Mouse (Mus musculus) kidney, embryonic 16.5 days (tissue): Measurements from ENCODE around the gene Rhbdl1. TPM values are rescaled to one million over a fixed set of nuclear protein-coding genes. Genes with fewer than 3 reads are reported as not detected.

ENCODE experiments used
- ATAC-seq: fragments of 200-750 bp; cut with Nextera tagmentation; 2 replicates; pipeline ENCODE4 v1.8.0; 2017; ENCODE audit warnings: moderate TSS enrichment; ENCODE audit not compliant: low FRiP score, low TSS enrichment
- H3K27ac ChIP-seq: fragments of 300-500 bp; sonication (generic); 2 replicates; pipeline ENCODE4 v1.5.1; 2014; ENCODE audit warnings: low read length
- H3K27me3 ChIP-seq: fragments of 300-500 bp; sonication (generic); 2 replicates; pipeline ENCODE4 v1.6.1; 2014; ENCODE audit warnings: low read length, control low read depth, mixed read lengths; ENCODE audit not compliant: insufficient read depth
- H3K36me3 ChIP-seq: fragments of 300-500 bp; sonication (generic); 2 replicates; pipeline ENCODE4 v1.6.1; 2014; ENCODE audit warnings: low read length, control low read depth, mixed read lengths; ENCODE audit not compliant: insufficient read depth
- H3K4me1 ChIP-seq: fragments of 300-500 bp; sonication (generic); 2 replicates; pipeline ENCODE4 v1.6.1; 2014; ENCODE audit warnings: low read length, control low read depth, mixed read lengths; ENCODE audit not compliant: insufficient read depth
- H3K4me2 ChIP-seq: fragments of 300-500 bp; sonication (generic); replicated peaks from 2 replicates; pipeline ENCODE4 v1.6.1; 2014; ENCODE audit warnings: low read depth, low read length
- H3K4me3 ChIP-seq: fragments of 300-500 bp; sonication (generic); 2 replicates; pipeline ENCODE4 v1.5.1; 2014; ENCODE audit warnings: mild to moderate bottlenecking, low read length
- H3K9ac ChIP-seq: fragments of 300-500 bp; sonication (generic); replicated peaks from 2 replicates; pipeline ENCODE4 v1.6.1; 2014; ENCODE audit warnings: low read length
- H3K9me3 ChIP-seq: fragments of 300-500 bp; sonication (generic); 2 replicates; pipeline ENCODE4 v1.6.1; 2016; ENCODE audit warnings: low read length, control low read depth
- WGBS: fragments of 180-500 bp; shearing (Covaris S2); extraction: QIAGEN DNeasy Blood & Tissue Kit; methylation state at CpG from one replicate; pipeline ENCODE4 v1.1.7; 2014; 5-methylcytosine and 5-hydroxymethylcytosine counted together
- polyA plus RNA-seq: library from polyadenylated mRNA; unstranded; fragments of >200 nt; fragmentation: Nextera tagmentation; extraction: Ambion mirVana; gene quantifications from 2 replicates; pipeline ENCODE4 v1.2.1, GENCODE M21; 2015

Gene Rhbdl1
- polyA plus RNA-seq, 1 experiment from 2014 or later: 4.0 TPM

DNA sequence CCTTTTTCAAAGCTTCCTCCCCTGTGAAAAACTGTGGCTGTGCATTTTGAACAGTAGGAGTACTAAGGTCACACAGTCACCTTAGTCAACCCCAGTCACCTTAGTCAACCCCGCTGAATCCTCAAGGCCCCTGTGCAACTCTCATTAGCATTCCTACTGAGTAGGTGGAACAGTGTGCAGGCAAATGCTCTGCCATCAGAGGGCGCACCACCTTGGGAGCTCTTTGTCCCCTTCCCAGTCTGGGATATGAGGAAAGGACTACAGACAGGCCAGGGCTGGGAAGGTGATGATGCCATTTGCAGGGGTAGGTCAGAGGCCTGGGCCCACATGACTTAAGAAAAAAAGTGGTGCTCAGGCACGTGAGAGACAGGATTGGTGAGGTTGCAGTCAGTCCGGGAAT, 42.2 kb upstream of the Rhbdl1 start:
- H3K4me3 ChIP-seq: no peak overlapping the region
- no peak for ATAC-seq
- 61% methylated on average over 4 of the region's 4 CpGs for WGBS
- H3K27me3 ChIP-seq: no peaks in the 10 kb centered on the region
- H3K27ac ChIP-seq: no peak overlapping the region
- H3K4me1 ChIP-seq: peaks cover 40% of the 10 kb centered on the region
- no peak overlapping the region for H3K9ac ChIP-seq
- H3K9me3 ChIP-seq: no peaks in the 10 kb centered on the region
- peaks cover 31% of the 10 kb centered on the region for H3K36me3 ChIP-seq
- no peak overlapping the region for H3K4me2 ChIP-seq

- H3K27me3 ChIP-seq: no peaks in the 10 kb centered on the region
- peaks cover 27% of the 10 kb centered on the region for H3K36me3 ChIP-seq
- peaks cover 46% of the 10 kb centered on the region for H3K4me1 ChIP-seq
- no peaks in the 10 kb centered on the region for H3K9me3 ChIP-seq
- no peak overlapping the region for H3K4me3 ChIP-seq
- no peak for ATAC-seq
- WGBS: 90% methylated on average over 19 of the region's 19 CpGs
- H3K27ac ChIP-seq: no peak overlapping the region
- no peak overlapping the region for H3K4me2 ChIP-seq
- H3K9ac ChIP-seq: no peak overlapping the region
Observed at GRCm38 (mm10) chr17:25878611-25879180, 41.6 kb upstream of the Rhbdl1 start.

- Histone ChIP-seq H3K27me3 (no peaks in the 10 kb centered on the region), H3K4me2 (no peak overlapping the region), H3K4me1 (peaks cover 46% of the 10 kb centered on the region), H3K4me3 (no peak overlapping the region), H3K9ac (no peak overlapping the region), H3K27ac (no peak overlapping the region), H3K9me3 (no peaks in the 10 kb centered on the region), H3K36me3 (peaks cover 19% of the 10 kb centered on the region)
- 90% methylated on average over 32 of the region's 32 CpGs for WGBS
- ATAC-seq: no peak
Observed at GRCm38 (mm10) chr17:25877741-25878610, 40.9 kb upstream of the Rhbdl1 start.

DNA sequence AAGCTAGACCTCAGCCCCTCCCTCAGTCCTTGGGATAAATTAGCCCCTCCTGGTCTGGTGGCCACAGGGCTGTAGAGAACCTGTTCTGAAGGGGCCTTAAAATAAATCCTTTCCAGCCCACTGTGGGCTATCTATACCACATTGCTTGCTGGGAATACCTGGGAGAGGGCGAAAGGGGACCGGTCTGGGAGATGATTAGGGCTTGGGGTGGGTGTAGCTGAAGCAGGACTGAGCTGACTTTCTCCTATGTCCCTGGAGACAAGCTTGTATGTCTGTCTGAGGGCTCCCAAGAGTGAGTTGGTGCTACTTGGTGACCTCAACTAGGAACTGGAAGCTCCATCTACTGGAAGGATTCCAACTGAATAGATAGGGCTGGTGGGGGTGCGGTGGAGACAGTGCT, 39.9 kb upstream of the Rhbdl1 start:
- Histone ChIP-seq H3K4me3 (no peak overlapping the region), H3K36me3 (peaks cover 13% of the 10 kb centered on the region), H3K4me2 (no peak overlapping the region), H3K4me1 (peaks cover 46% of the 10 kb centered on the region), H3K27me3 (no peaks in the 10 kb centered on the region), H3K27ac (no peak overlapping the region), H3K9me3 (no peaks in the 10 kb centered on the region), H3K9ac (no peak overlapping the region)
- ATAC-seq: no peak
- WGBS: 87% methylated on average over 3 of the region's 3 CpGs

- Histone ChIP-seq H3K36me3 (peaks cover 13% of the 10 kb centered on the region), H3K27ac (no peak overlapping the region), H3K9ac (peak overlapping the region; percentile 79), H3K4me1 (peaks cover 42% of the 10 kb centered on the region), H3K4me2 (peak overlapping the region; percentile 78), H3K27me3 (no peaks in the 10 kb centered on the region), H3K9me3 (no peaks in the 10 kb centered on the region), H3K4me3 (peak overlapping the region; percentile 75)
- no peak for ATAC-seq
- WGBS: 54% methylated on average over 10 of the region's 10 CpGs
Observed at GRCm38 (mm10) chr17:25876347-25876915, 39.3 kb upstream of the Rhbdl1 start.

DNA sequence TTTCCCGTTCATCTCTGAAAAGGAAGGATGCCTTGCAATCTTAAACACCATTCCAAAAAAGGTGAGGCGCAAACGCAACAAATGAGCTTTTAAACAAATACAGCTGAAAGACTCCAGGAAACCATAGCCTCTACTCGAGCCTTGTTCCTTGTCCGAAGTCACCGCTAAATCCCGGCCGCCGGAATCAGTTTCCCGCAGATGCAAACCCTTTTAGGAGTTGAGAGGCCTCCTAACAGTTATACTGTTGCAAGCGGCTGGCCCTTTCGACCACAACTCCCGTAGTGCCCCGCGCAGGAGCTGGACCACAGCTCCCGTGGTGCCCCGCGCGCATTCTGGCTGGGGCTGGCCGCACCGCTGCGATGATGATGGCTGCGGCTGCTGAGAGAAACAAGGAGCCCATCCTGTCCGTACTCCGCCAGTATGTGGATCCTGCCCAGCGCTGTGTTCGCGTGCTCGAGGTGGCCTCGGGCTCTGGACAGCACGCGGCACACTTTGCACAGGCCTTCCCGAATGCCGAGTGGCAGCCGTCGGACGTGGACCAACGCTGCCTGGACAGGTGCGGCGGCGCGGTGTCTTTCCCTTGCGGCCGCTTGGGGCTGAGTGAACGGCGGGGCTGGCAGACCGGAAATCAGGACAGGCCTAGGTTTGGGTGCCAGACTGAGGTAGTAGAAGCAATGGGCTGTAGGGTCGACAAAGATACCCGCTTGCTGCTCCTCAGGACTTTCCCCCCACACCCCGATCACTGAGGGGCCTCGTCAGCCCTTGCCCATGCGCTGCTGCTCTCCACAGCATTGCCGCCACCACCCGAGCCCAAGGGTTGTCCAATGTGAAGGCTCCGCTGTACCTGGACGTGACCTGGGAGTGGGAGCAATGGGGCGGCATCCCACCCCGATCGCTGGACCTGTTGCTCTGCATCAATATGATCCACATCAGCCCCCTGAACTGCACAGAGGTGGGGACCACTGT, 38.4 kb upstream of the Rhbdl1 start:
- Histone ChIP-seq H3K4me3 (peak overlapping the region; percentile 75), H3K9ac (peak overlapping the region; percentile 79), H3K36me3 (peaks cover 13% of the 10 kb centered on the region), H3K4me2 (peak overlapping the region; percentile 78), H3K27me3 (no peaks in the 10 kb centered on the region), H3K27ac (peak overlapping the region; percentile 96), H3K4me1 (peaks cover 32% of the 10 kb centered on the region), H3K9me3 (no peaks in the 10 kb centered on the region)
- WGBS: 1% methylated on average over 59 of the region's 59 CpGs
- ATAC-seq: peak; percentile 93

DNA sequence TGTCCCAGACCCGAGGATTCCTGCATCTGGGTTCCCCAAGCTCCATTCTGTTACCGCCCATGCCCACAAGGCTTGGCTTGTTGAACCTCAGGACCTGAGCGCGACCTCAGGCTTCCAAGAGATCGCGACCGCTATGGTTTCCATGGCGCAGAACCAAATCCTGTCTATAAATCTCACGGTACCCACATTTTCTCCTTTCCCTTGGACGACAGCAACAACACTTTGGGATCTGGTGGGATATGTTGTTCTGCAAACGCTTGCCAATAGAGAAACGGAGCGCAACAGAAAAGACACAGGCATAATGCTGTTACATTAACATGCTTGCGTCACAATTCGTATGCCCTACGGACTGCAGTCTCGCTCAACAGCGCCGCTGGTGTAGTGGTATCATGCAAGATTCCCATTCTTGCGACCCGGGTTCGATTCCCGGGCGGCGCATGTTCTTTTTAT, 37.7 kb upstream of the Rhbdl1 start, which contains the start of gene Mettl26:
TSS of gene Mettl26 (plus strand) at position 354 of the 450 bp plus-strand sequence.
- Histone ChIP-seq H3K4me1 (peaks cover 26% of the 10 kb centered on the region), H3K9me3 (no peaks in the 10 kb centered on the region), H3K4me3 (peak within 1 kb of the TSS; percentile 75), H3K27me3 (no peaks in the 10 kb centered on the region), H3K4me2 (peak within 1 kb of the TSS; percentile 78), H3K27ac (peak within 1 kb of the TSS; percentile 96), H3K36me3 (peaks cover 12% of the 10 kb centered on the region), H3K9ac (peak within 1 kb of the TSS; percentile 79)
- under 1% methylated on average over 25 of the region's 25 CpGs for WGBS
- peak; percentile 72 for ATAC-seq

GRCm38 (mm10) chr17:25874148-25874720, 37.1 kb upstream of the Rhbdl1 start:
- 4% methylated on average over 14 of the region's 14 CpGs for WGBS
- Histone ChIP-seq H3K27me3 (no peaks in the 10 kb centered on the region), H3K27ac (peak overlapping the region; percentile 96), H3K36me3 (peaks cover 7% of the 10 kb centered on the region), H3K4me3 (peak overlapping the region; percentile 75), H3K9me3 (no peaks in the 10 kb centered on the region), H3K4me1 (peaks cover 24% of the 10 kb centered on the region), H3K9ac (peak overlapping the region; percentile 79), H3K4me2 (peak overlapping the region; percentile 78)
- 0 out of 2 replicates have a peak, but pooled peaks have one; percentile 18 for ATAC-seq
